Mouse (Mus musculus) neural tube, embryonic 11.5 days (tissue): ENCODE measurements around the gene Gm11111. TPM values are rescaled to one million over a fixed set of nuclear protein-coding genes. Genes with fewer than 3 reads are reported as not detected.
"Not testable (repeated sequence)": the region's sequence is repeated elsewhere in the genome, so short reads cannot be mapped to it uniquely, and the experiment has no call there.

Source experiments
- ATAC-seq: fragments of 200-750 bp; cut with Nextera tagmentation; 2 replicates; pipeline ENCODE4 v1.8.0; 2017; ENCODE audit warnings: moderate number of reproducible peaks, mild to moderate bottlenecking, moderate TSS enrichment, moderate library complexity; ENCODE audit not compliant: insufficient read depth, low FRiP score, low TSS enrichment
- DNase-seq: peaks from one replicate; pipeline ENCODE4 v3.0.0-alpha.2; 2015; ENCODE audit warnings: low spot score
- H3K27ac ChIP-seq: fragments of 300-500 bp; sonication (generic); 2 replicates; pipeline ENCODE4 v1.5.1; 2014; ENCODE audit warnings: low read depth, mild to moderate bottlenecking, low read length
- H3K27me3 ChIP-seq: fragments of 300-500 bp; sonication (generic); 2 replicates; pipeline ENCODE4 v1.6.1; 2014; ENCODE audit warnings: mild to moderate bottlenecking, low read length, mixed read lengths; ENCODE audit not compliant: control insufficient read depth, insufficient read depth
- H3K36me3 ChIP-seq: fragments of 300-500 bp; sonication (generic); 2 replicates; pipeline ENCODE4 v1.6.1; 2014; ENCODE audit warnings: mild to moderate bottlenecking, low read length, moderate library complexity, mixed read lengths; ENCODE audit not compliant: control insufficient read depth, insufficient read depth
- H3K4me1 ChIP-seq: fragments of 300-500 bp; sonication (generic); 2 replicates; pipeline ENCODE4 v1.6.1; 2014; ENCODE audit warnings: low read length, mixed read lengths; ENCODE audit not compliant: control insufficient read depth, insufficient read depth
- H3K4me2 ChIP-seq: fragments of 300-500 bp; sonication (generic); 2 replicates; pipeline ENCODE4 v1.6.1; 2014; ENCODE audit warnings: low read depth, mild to moderate bottlenecking, moderate library complexity
- H3K4me3 ChIP-seq: fragments of 300-500 bp; sonication (generic); 2 replicates; pipeline ENCODE4 v1.5.1; 2014; ENCODE audit warnings: low read depth, low read length
- H3K9ac ChIP-seq: fragments of 300-500 bp; sonication (generic); 2 replicates; pipeline ENCODE4 v1.6.1; 2014; ENCODE audit warnings: mild to moderate bottlenecking, low read length
- H3K9me3 ChIP-seq: fragments of 300-500 bp; sonication (generic); 2 replicates; pipeline ENCODE4 v1.6.1; 2016; ENCODE audit warnings: low read length; ENCODE audit not compliant: control insufficient read depth
- WGBS: fragments of 180-500 bp; shearing (Covaris S2); extraction: QIAGEN DNeasy Blood & Tissue Kit; methylation state at CpG from one replicate; pipeline ENCODE4 v1.1.7; 2014; 5-methylcytosine and 5-hydroxymethylcytosine counted together
- polyA plus RNA-seq: library from polyadenylated mRNA; unstranded; fragments of >200 nt; fragmentation: Nextera tagmentation; extraction: Ambion mirVana; gene quantifications from 2 replicates; pipeline ENCODE4 v1.2.1, GENCODE M21; 2014

The Gm11111 gene
- polyA plus RNA-seq, 1 experiment from 2014 or later, result not detected

GRCm38 (mm10) chr5:98574711-98575470, 22.4 kb downstream of the Gm11111 start:
- Histone ChIP-seq H3K27me3 (no peaks in the 10 kb centered on the region), H3K27ac (no peak overlapping the region), H3K4me2 (no peak overlapping the region), H3K4me1 (no peaks in the 10 kb centered on the region), H3K36me3 (no peaks in the 10 kb centered on the region), H3K9ac (no peak overlapping the region), H3K4me3 (no peak overlapping the region), H3K9me3 (no peaks in the 10 kb centered on the region)
- DNase-seq, result peak; percentile 35
- 71% methylated on average over 12 of the region's 12 CpGs for WGBS
- ATAC-seq, result no peak

- no peak overlapping the region for H3K9ac ChIP-seq
- DNase-seq, result no peak
- H3K27me3 ChIP-seq, result no peaks in the 10 kb centered on the region
- no peak overlapping the region for H3K4me2 ChIP-seq
- no peak overlapping the region for H3K4me3 ChIP-seq
- WGBS, result 88% methylated on average over 4 of the region's 4 CpGs
- H3K9me3 ChIP-seq, result no peaks in the 10 kb centered on the region
- H3K36me3 ChIP-seq, result no peaks in the 10 kb centered on the region
- H3K4me1 ChIP-seq, result no peaks in the 10 kb centered on the region
- H3K27ac ChIP-seq, result no peak overlapping the region
- no peak for ATAC-seq
These were observed 23.0 kb downstream of the Gm11111 start for GRCm38 (mm10) chr5:98575471-98575834.

- ATAC-seq, H3K4me2 ChIP-seq, H3K4me3 ChIP-seq, H3K27ac ChIP-seq, H3K9ac ChIP-seq, H3K9me3 ChIP-seq, H3K4me1 ChIP-seq, H3K36me3 ChIP-seq, H3K27me3 ChIP-seq, DNase-seq: not testable (repeated sequence)
- 89% methylated on average over 6 of the region's 6 CpGs for WGBS
These were observed 24.0 kb downstream of the Gm11111 start for GRCm38 (mm10) chr5:98576538-98576937.

- Histone ChIP-seq H3K9me3 (no peaks in the 10 kb centered on the region), H3K4me1 (no peaks in the 10 kb centered on the region), H3K27ac (no peak overlapping the region), H3K4me3 (no peak overlapping the region), H3K9ac (no peak overlapping the region), H3K4me2 (no peak overlapping the region), H3K36me3 (no peaks in the 10 kb centered on the region), H3K27me3 (no peaks in the 10 kb centered on the region)
- no peak for ATAC-seq
- WGBS, result 78% methylated on average over 2 of the region's 2 CpGs
- DNase-seq, result no peak
These were observed 25.9 kb downstream of the Gm11111 start for GRCm38 (mm10) chr5:98578398-98578797.

- Histone ChIP-seq H3K4me2 (no peak overlapping the region), H3K9me3 (no peaks in the 10 kb centered on the region), H3K4me1 (no peaks in the 10 kb centered on the region), H3K27me3 (no peaks in the 10 kb centered on the region), H3K27ac (no peak overlapping the region), H3K4me3 (no peak overlapping the region), H3K9ac (no peak overlapping the region), H3K36me3 (no peaks in the 10 kb centered on the region)
- 83% methylated on average over 5 of the region's 5 CpGs for WGBS
- ATAC-seq (no peak), DNase-seq (no peak)
These were observed 28.3 kb downstream of the Gm11111 start for GRCm38 (mm10) chr5:98580811-98581210.

- Histone ChIP-seq H3K4me3 (no peak overlapping the region), H3K4me2 (no peak overlapping the region), H3K4me1 (no peaks in the 10 kb centered on the region), H3K36me3 (no peaks in the 10 kb centered on the region), H3K9me3 (no peaks in the 10 kb centered on the region), H3K27ac (no peak overlapping the region), H3K27me3 (no peaks in the 10 kb centered on the region), H3K9ac (no peak overlapping the region)
- DNase-seq (no peak), ATAC-seq (no peak)
- 92% methylated on average over 3 of the region's 3 CpGs for WGBS
These were observed 29.6 kb downstream of the Gm11111 start for GRCm38 (mm10) chr5:98582051-98582450.

GRCm38 (mm10) chr5:98585915-98586314, 33.4 kb downstream of the Gm11111 start:
- Histone ChIP-seq H3K9me3 (no peaks in the 10 kb centered on the region), H3K27me3 (no peaks in the 10 kb centered on the region), H3K4me3 (no peak overlapping the region), H3K4me1 (no peaks in the 10 kb centered on the region), H3K4me2 (no peak overlapping the region), H3K27ac (no peak overlapping the region), H3K9ac (no peak overlapping the region), H3K36me3 (no peaks in the 10 kb centered on the region)
- DNase-seq (no peak), ATAC-seq (no peak)

Other genes with a start within 250 kb of the Gm11111 start
- gene Cfap299, start 223.4 kb upstream of the Gm11111 start, polyA plus RNA-seq, result 0.39 TPM in 1 of 2 replicates, not detected in the other